Mouse (Mus musculus): ENCODE measurements around the gene Plekhg2.

DNA sequence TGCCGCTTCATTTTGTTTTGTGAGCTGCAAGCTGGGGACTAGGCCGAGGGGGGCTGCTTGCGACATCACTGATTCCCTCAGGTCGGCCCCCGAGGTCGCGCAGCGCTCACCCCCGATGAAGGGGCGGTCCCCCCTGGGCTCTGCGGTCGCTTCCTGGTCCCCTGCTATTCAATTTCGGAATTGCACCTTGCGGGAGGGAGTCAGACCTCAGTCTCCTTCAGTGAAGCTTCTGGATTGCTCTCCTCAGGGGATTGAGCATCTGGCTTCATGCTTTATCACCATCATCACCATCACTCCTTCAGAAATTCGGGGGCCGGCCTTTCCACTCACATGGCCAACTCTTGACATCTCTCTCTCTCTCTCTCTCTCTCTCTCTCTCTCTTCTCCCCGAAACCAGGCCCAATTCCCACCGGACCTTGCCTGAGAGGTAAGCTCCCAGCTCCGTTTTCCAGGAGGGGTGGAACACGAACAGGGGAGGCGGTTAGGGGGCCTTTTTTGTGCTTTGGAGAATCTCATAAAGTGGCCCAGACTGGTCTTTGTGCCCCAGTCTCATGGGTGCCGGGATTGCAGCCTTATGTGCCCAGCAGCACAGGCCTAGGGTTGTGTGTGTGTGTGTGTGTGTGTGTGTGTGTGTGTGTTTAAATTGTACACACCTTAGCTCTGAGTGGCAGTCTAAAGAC, 21.0 kb upstream of the Plekhg2 start:
- TF ChIP-seq TAL1 (IDR thresholded peaks at IDR 0.05; ENCODE audit: low read length) = no peak
- TF ChIP-seq GATA1 (IDR thresholded peaks at IDR 0.05; ENCODE audit: low read length) = no peak

All from erythroblast, embryonic 14.5 days (primary cell).